Mouse (Mus musculus) lung, postnatal 25 days (tissue): ENCODE results near the gene Gsg1l.

Experiments used
- DNase-seq: peaks from one replicate; pipeline ENCODE4 v3.0.0; 2022; ENCODE audit warnings: low spot score

The Gsg1l gene

DNA sequence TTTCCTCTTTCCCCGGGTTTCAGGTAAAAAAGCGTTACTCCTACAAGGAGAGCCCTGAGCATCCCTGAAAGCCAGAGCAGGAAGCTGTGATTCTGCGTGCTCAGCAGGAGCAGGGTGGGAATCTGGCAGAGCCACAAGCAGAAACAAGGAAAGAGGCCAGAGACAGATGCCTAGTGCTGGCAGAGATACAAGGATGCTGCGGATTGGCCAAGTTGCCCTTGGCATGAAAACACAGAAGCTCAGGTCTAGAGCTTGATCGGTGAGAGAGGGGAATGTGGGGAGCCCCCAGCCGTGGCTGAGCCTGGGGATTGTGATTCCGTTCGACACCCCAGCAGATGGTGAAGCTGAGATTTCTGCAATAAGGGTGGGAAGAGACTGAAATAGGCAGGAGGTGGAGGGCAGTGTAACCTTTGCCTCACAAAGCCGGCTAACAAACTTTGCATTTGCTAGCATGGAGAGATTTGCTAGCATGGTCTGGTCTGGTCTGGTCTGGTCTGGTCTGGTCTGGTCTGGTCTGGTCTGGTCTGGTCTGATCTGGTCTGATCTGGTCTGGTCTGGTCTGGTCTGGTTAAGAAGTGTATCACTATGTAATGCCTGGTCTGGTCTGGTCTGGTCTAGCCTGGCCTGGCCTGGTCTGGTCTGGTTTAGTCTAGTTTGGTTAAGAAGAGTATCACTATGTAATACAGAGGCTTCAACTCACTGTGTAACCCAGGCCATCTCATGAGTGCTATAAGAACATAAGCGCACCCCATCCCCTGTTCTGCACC, 50.4 kb downstream of the Gsg1l start:
- DNase-seq = no peak

DNA sequence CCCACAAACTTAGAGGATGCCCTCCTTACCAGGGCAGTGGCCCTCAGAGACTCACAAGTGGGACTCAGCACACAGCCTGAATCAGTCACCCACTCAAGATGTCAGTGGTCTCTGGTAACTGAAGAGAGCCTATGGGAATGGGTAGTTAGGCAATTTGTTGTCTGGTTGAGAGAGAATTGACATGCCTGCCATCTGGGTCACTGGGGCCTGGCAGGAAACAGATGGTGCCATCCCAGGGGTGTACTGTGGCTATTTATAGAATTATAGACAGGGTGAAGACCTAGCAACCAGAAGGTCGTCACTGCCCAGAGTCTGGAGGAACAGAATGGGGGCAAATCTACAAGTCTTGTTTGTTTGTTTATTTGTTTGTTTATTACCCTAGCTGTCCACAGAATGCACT, 54.8 kb downstream of the Gsg1l start:
- no peak for DNase-seq

DNA sequence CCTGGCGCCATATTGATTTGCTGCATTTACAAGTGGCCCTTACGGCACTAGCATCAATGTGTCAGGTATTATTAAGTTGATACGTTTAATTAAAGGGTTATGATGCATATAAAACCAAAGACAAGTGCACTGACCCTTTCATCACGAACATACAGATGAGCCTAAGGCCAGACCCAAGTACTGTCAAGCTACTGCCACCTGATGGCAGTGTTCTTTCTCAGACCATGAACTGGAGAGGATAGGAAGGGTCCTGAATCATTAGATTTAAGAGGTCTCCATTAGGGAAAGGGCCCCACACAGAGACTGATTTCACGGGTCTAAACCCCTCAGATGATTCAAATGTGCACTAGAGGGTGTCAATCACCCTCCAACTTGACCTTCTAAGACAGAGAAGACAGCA, 55.6 kb downstream of the Gsg1l start:
- no peak for DNase-seq

DNA sequence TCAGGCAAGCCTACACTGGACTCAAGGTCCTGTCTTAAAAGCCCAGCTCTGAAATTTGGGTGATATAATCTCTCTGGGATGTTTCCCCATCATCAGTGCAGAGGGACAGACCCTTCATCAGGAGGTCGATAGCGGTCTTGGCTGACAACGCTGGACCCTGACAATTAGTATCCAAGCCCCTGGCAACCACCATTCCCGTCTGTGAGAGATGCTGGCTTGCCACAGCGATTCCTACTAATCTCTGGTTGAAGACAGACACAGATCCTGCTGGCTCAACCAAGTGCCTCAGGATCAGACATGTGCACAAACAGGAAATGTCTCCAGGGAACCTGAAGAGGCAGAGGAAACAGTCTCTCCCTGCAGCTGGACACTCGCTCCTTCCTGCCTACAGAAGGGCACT, 62.2 kb downstream of the Gsg1l start:
- no peak for DNase-seq

DNA sequence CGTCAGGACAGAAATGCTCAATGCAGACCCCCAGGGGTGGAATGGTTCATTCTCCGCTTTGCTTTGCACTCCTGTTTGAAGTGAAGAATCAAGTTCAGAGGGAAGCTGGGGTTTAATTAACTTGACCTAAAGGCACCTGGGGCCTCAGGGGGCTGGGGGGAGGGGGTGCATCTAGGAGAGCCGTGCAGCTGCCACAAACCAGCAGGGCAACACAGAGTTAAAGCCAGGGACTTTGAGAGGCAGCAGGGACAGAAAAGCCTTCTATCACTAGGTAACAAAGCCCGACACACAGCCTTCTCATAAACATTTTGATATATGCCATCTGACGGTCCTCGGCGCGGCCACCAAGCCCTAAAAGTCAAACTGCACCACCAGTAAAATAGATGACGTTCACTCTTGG, 62.9 kb downstream of the Gsg1l start:
- DNase-seq = no peak

DNA sequence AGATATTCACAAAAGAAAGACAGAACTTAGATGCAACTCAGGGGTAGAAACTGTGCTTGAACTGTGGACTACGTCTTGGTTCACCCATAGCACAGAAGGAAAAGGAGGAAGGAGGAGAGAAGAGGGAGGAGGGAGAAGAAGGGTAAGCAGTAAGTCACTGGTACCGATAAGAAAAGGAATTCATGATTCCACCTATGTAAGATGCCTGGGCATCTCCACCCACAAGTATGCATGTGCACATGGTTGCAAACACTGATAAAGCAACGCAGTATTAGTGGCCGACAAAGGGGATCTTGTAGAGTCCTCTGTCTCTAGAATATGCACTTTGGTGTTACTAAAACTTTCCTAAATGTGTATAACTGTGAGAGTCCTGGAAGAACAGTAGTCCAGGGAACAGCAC, 64.8 kb downstream of the Gsg1l start:
- no peak for DNase-seq

DNA sequence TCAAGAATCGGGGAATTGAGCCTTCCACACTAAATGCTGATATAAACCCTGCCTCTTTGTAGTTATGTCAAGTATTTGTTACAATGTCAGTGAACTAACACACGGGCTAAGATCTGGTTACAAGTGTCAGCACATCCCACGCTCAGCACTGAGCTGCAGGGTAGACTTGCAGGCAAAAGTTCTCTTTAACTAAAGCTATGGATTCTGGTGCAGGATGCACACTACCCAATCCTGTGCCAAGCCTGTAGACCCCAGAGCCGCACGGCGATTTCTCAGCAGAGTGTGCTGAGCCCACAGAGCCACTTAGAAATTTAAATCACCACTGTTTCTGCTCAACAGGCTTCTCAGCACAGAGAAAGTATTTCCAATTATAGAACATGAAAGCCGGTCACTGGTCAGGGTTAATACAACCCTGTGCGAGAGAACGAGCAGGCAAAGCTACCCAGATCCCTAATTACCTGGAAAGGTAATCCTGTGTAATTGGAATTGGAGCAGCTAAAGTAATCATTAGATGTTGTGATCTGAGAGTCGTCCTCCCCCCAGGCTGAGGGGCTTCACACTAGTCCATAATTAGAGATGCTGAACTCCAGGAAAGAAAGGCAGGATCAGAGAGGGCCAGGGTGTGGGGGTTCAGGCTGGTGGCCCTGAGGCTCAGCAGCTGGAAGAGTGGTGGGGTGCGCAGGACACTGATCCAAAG, 69.7 kb downstream of the Gsg1l start:
- DNase-seq = no peak

DNA sequence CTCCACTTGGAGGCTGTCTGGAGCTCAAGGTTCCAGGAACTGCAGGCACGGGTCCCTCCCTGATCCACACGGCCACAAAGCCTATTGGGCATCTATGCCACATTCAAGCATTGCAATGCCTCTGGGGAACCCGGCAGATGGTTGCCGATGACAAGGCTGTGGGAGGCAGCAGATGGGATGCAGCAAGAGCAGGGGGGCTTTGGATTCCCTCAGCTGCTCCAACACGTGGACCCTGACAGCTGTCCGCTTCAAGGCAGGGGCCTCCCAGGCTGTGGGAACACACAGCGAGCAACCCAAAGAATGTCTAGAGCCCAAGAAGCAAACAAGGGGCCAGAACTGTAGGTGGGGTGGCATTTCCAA, 73.4 kb downstream of the Gsg1l start:
- no peak for DNase-seq

DNA sequence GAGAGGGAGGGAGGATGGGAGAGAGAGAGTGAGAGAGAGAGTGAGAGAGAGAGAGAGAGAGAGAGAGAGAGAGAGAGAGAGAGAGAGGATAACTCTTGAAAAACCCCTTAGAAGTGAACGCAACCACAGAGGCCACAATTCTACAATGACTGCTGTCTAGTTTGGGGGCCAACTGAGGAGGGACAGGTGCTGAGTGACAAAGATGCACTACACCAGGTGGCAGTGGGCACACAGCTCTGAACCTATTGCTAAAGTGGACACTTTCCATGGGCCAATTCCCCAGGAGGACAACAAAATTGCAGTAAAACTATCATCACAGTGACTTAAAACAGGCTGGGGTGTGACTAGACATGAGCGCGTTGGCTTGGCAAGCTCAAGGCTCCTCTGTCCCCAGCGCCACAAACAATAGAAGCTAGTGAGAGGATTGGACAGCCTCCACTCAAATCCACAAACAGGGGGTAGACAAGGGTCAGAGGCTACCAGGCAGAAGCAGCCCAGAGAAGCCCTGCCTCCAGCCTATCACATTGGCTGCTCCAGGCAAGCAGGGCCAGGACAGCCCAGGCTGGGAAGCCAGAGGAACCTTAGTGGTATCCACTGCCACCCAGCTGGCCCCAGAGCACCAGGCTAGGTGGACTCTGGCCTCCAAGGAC, 73.9 kb downstream of the Gsg1l start:
- no peak for DNase-seq

DNA sequence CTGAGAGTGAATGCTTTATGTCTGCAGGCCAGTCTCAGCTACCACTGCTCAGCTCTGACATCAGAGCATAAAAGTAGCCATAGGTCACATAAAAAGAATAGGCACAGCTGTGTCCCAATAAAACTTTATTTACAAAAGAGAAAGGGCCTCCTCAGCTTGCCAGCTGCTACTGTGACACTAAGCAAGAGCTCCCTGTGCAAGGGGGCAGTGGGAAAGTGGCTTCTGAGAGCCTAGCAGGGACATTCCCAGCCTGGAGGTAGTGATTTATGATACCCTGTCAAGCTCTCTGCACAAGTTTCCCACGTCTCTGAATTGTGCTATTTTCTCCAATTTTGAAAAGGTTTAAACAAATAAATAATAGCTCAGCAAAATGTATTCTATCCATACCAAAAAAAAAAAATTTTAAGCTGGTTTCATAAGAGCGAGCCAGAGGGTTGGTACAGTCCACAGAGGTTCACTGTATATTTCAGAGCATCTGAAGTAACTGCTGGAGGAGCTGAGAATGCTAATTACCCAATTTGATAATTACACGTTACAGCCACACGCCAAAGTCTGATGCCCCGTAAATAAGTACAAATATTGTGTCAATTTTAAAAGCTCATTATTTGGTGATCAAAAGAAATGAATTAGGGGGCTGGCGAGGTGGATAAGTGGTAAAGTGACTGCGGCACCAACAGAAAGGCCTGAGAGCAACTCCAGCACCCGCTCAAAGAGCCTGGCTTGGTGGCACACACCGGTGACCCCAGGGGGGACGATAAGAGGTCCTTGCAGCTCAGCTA, 74.9 kb downstream of the Gsg1l start:
- no peak for DNase-seq

DNA sequence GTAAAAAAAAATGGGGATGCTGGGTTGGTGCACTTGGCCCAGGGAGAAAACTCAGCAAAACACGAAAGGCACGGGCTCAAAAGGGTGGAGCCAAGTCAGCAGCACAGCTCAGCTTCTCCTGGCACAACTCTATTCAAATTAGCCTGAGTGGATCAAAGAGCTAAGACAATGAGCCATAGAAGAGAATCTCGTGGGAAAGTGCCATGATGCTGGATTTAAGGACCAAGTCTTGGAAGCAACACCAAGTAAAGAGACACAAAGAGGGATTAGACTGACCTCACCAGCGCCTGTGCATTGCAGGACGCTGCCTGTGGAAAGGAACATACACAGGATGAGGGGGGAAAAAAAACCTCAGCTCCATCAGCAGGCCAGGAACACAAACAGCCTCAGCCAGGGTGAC, 76.9 kb downstream of the Gsg1l start:
- DNase-seq = no peak

DNA sequence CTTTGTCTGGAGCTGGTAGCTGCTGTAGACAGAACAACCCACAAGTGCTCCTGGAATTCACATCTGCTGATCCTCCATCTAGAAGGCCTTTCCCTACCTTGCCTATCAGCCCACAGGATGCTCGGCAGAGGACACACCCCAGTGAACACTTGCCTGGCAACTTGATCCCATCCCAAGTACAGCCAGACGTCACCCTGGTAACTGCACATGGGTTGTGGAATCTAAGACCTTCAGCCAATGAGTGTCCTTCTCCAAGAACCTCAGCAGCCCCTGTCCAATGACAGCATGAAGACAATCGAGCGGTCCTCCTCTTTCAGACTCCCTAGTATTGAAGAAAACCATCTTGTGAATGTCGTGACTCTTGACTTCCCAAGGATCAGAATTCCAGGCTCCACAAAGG, 80.5 kb downstream of the Gsg1l start:
- DNase-seq = no peak

DNA sequence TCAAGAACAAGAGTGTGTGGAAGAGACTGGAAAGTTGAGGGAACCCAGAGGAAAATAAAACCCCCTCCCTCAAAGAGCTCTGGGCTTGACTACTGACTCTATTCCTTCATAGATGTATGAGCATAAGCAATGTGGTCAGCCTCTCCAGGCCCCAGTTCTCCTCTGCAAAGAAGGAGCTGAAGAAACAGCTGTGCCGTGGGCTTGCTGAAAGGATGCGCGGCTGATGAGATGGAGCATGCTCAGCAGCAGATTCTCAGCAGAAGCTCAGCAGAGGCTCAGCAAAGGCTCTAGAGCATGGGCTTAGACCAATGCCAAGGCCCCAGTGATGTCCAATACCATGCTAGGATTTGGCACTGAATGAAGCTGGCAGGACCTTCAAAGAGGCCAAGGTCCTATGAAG, 82.3 kb downstream of the Gsg1l start:
- DNase-seq = no peak

DNA sequence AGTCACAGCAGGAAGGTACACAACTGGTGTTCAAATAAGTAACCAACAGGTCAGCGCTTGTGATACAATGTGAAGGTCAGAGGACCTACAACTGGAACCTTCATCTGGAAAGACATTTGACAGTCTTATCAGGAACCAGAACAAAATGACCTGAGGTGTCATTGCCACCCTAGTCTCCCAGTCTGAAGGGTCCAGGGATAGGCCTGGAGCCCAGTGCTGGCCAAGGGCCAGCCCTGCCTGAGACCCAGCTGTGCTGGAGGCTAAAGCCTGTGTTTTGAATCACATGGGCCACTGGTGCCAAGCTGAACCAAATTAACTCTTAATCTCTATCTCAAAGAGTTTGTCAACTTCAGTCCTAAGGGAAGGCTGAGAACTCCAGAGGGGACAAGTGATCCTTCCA, 86.1 kb downstream of the Gsg1l start:
- no peak for DNase-seq

DNA sequence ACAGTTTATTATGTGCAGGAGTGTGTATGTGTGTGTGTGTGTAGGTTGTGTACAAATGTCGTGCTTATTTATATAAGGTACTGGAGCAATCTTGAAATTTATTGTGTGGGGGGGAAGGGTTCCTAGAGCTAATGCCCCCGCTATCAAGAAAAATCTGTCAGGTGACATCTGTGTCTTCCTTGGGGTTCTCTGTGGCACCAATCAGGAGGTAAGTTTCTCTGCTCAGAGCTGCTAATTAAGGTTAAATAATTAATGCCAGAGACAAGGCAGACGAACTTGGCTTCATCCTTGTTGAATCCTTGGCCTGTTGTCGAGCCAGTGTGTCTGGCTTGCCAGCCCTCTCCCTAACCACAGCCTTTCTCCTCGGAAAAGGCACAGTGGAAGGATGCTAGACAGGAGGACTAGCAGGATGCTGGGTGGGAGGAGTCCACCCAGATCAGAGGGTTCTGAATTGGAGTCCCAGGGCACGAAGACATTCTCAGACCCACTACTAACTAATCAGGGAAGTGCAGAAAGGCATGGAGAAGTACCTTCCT, 89.8 kb downstream of the Gsg1l start:
- no peak for DNase-seq

DNA sequence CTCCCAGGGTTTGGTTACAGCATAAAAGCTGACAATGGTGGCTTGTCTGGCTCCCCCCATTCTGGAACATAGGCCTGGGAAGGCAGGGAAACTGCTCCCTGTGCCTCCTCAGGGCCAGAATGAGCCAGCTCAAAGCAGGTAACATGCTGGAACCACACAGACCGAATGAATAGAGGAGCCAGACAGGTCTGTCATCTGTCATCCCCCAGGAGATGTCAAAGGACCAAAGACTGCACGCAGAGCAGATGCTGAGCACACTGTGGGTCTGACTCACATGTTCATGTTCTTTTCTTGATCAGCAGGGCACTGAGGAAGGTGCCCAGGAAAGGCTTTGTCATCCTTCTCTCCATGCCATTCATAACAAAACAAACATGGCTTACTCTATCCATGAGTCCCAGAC, 90.4 kb downstream of the Gsg1l start:
- no peak for DNase-seq

DNA sequence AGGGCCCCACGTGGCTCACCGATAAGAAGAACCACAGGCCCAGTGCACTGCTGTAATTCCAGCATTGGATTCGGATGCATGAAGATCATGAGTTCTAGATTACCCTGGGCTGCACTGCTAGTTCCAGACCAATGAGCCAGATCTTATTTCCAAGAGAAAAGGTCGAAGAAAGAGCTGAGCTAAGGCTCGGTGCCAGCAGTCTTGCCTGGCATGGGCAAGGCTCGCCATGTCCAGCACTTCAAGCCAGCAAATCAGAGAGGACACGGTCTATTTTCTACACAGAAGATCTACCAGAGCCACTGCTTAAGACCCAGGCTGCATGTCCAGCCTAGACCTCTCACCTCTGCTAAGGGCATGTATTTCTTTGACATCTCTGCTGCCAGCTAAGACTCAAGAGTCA, 92.2 kb downstream of the Gsg1l start:
- no peak for DNase-seq

DNA sequence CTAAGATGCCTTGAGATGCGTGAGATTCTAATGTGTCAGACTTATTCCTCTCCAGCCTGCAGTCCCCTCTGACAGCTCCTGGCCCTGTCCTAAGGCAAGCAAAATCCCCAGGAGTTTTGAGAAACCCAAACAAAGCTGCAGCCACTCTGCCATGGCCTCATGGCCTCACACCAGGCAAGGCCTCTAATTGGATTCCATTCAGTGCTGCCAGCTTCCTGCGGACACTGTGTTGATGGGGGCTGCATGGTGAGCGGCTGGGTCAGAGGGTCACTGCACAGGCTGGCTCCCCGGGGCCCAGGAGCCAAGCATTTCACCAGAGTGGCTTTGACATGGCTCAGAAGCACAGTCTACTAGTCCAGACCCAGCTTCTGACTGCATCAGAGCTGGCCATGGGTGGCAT, 92.7 kb downstream of the Gsg1l start:
- DNase-seq = no peak

DNA sequence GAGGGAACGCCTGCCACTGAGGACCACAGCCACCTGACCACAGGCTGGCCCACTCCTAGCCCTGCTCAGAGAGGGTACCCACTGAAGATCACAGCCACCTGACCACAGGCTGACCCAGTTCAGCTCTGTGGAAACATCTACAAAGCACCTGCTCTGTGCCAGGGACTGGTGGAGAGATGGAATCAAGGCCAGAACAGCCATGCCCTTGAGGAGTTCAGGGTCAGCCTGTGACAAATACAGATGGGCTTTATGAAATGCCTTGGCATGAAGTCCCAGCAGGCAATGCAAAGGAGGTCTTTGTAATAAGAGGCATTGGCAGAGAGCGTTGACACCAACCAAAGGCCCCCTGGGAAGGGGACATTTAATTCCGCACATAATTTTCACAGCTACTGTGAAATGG, 93.9 kb downstream of the Gsg1l start:
- DNase-seq = no peak

DNA sequence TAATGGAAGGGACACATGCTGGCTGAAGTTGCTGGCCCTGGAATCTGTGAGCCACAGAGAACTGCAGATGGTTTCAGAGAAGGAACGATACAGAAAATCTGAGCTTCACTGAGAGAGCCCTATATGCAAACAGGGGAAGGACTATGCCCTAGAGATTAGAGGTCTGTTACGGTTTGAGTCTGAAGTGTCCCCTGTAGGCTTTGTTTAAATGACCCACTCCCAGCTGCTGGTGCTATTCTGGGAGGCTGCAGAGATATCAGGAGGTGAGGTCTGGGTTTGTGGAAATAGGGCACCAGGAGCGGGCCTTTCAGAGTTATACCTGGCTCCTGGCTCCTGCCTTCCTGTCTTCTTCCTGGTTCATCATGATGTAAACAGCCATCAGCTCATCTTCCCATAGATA, 95.1 kb downstream of the Gsg1l start:
- DNase-seq = no peak

DNA sequence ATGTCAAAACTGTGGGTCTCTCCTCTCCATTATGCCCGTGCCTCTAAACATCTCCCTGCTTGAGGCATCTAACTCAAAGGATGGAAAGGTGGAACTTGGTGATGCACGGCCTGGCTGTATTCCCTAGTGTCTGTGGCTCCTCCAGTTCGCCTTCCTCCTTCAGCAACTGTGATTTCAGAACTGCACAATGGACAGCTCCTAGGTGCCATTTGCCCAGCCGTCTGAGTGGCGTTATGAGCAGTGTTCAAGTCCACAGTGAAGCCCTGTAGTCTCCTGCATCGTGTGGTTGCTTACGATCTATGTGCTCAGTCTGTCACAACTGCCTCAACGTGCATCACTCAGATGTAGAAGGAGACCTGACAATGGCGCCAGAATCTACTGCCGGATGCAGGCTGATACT, 96.6 kb downstream of the Gsg1l start:
- no peak for DNase-seq
